Mouse (Mus musculus): ENCODE measurements around the gene 1110008P14Rik.

Gene 1110008P14Rik

DNA sequence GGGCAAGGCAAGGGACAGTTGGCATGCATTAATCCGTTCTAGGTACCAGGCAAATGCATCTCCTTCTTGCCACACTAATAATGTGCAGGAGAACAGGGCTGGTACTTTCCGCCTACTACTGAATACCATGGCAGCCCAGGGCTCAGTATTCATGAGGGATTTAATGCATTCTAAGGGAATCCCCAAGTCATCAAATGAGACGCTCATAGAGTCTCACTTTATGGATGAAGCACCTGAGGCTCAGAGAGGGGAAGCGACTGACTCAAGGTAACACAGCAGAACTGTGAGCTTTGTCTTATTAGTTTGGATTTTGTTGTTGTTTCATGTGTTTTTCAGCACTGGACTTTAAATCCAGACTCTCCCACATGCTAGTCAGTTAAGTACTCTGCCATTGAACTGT, 39.7 kb downstream of the 1110008P14Rik start:
- DNase-seq (ENCODE audit: low read depth), result no peak

DNA sequence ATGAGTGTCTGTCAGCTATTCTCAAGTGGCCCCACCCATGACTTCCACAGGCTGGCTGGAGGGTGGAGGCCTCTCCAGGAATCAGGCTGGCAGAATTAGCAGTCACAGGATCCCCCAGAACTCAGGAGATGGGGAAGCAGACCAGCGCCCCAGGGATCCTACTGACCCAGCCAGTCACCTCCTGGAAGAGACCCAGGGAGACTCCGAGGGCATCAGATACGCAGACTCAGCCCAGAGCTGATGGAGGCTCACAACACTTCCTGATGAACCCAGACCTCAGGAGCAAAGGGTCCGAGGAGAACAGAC, 40.2 kb downstream of the 1110008P14Rik start:
- no peak for DNase-seq (ENCODE audit: low read depth)

DNA sequence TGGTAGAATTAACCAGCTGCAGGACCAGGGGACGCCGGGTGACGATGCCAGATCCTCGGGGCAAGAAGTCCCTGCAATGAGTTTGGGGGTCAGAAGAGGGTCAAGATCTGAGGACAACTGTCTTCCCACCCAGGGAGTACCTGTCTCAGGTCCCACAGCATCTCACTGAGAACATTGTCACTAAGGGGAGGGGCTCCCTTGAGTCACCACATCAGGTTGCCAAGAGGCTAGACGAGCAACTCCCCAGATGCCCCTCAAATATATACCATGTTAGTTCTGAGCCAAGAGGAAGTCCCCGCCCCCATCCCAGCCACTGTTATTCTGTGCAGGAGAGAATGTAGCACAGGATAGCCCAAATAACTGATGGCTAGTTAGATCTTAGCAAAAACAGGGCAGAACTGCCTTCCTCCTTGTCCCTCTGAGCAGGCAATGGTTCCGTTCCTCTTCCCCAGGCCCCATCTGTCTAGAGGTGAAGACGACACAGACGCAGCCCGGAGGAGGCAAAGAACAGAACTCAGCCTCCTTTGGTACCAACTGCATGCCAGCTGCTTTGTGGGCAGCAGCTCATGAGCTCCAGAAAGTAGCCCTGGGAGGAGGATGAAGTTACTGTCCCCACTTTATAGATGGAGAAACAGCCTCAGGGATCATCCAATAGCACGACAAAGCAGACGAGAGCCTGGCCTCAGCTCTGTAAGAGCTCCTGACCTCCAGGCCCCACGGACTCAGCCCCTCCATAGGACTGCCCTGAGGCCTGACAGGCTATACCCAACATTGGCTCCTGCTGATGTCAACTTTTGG, 40.7 kb downstream of the 1110008P14Rik start:
- no peak for DNase-seq (ENCODE audit: low read depth)

DNA sequence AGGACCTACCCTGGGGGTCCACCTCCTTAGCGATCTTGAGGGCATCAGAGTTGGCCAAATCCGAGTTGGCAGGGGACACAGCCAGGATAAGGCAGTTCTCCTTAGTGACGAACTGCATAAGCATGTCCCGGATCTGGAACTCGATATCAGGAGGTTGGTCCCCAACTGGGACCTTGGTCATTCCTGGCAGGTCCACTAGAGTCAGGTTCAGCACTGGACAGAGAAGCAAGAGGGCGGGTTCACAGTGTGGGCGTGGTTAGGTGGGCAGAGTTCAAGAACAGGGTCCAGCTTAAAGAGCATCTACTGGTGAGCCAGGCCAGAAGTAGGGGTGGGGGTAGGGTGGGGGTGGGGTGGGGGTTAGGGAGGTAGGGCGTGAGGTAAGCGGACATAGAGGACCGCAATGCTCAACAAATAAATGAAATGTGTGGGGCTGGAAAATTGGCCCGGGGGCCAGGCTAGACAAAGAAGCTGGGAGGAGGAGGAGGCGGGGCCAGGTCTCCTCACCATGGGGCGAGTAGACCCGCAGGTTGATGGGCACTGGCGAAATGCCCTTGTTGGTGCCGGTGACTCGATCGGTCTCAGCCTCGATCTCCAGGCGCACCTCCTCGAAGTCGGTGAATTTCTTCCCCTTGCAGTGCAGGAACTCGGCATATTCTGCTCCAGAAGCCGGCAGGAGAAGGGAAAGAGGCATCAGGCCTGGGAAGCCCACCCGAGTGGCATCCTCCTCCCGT, 41.7 kb downstream of the 1110008P14Rik start:
- no peak for DNase-seq (ENCODE audit: low read depth)

DNA sequence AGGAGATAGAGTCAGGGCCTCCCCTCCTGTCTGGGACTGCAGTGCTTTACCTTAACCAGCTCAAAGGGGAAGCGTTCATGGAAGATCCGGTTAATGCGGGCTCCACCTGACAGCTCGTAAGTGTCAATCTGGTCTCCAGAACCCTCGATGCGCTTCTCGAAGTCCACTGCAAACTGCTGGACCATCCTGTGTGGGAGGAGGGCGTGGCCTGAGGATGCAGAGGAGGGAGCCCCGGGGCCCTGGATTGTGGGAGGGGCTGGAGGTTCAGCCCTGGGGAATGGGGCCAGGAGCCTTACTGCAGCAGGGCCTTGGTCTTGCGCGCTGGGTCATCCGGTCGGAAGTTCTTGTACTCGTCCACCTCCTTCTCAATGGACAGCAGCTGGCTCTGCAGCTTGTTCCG, 45.9 kb downstream of the 1110008P14Rik start:
- no peak for DNase-seq (ENCODE audit: low read depth)

DNA sequence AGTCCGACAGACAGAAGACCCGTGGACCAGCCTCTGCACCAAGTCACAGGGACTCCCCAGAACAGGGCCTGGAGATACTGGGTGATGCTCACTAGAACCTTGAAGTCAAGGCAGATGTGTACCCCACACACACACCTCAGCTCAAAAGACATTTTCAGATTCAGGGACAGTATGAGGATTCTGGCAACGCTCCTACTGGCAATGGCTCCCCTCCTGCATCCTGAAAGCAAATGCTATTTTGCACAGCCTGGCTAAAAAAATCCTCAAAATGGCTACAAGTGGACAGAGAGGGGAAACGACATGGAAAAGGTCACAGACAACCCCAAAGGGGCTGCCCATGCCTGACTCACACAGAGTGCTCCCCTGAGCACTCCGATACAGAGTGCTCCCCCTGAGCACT, 49.6 kb downstream of the 1110008P14Rik start:
- no peak for DNase-seq (ENCODE audit: low read depth)

DNA sequence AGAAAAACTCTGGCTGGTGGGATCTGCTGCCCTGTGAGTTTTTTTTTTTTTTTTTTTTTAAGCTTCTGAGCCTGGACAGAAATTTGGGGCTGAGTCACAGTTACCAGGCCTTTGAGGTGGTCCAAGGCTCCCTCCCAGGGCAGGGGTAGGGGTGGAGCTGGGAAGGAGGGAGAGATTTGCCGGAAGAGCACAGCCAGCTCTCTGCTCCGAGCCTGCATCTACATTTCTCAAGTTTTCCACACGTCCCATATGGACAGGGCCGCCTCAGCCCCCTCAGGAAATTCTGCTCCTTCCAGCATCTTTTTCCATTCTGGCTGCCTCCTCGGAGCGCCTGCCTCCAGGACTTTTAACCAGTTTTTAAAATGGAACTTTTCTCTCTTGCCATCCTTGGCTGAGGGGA, 52.2 kb downstream of the 1110008P14Rik start:
- DNase-seq (ENCODE audit: low read depth), result no peak

DNA sequence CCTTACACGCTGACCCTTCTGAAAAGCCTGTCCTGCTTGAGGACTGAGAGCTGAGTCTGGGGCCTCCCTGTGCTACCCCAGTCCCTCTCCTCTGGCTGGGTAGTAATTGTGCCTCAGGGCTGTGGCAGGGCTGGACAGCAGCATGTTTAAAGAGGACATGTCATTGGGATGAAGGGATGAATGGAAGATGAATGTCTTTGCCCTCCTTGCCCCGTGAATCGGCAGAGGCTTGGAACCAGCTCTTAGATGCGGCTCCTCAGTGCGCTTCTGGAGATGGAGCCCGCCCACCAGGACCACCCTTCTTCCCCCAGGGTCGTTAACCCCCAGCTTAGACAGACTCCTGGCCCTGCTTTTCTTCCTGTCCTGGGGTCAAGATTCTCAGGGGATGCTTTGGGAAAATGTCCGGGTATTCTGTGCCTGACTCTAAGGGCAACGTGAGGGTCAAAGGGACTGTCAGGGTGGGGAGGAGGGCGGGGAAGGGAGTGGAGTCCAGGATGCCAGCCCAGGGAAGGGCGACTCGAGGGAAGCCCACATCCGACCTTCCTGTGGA, 52.8 kb downstream of the 1110008P14Rik start:
- no peak for DNase-seq (ENCODE audit: low read depth)

DNA sequence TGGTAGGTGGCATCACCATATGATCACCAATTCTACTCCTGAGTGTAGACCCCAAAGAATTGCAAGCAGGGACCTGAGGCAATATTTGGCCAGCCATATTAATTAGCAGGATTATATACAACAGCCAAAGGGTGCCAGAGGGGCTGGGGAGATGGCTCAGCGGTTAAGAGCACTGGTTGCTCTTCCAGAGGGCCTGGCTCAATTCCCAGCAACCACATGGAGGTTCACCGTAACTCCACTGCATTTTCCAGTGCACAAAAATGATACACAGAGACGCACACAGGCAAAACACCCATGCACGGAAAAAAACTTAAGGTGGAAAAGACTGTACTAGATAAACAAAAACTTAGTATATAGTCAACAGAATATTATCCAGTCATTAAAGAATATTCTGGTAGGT, 54.5 kb downstream of the 1110008P14Rik start:
- no peak for DNase-seq (ENCODE audit: low read depth)

Measured in fibroblast of lung, adult 2 months (primary cell).